Mouse (Mus musculus) midbrain, embryonic 16.5 days (tissue): ENCODE measurements around the gene Prim2. TPM values are rescaled to one million over a fixed set of nuclear protein-coding genes. Genes with fewer than 3 reads are reported as not detected.
A peak's percentile ranks its signal among the peaks of the same experiment; 100 is the strongest.

ENCODE experiments used
- ATAC-seq: fragments of 200-750 bp; cut with Nextera tagmentation; 2 replicates; pipeline ENCODE4 v1.8.0; 2017; ENCODE audit warnings: moderate TSS enrichment
- H3K27ac ChIP-seq: fragments of 300-500 bp; sonication (generic); 2 replicates; pipeline ENCODE4 v1.5.1; 2014; ENCODE audit warnings: mild to moderate bottlenecking, low read length, mixed read lengths
- H3K27me3 ChIP-seq: fragments of 300-500 bp; sonication (generic); 2 replicates; pipeline ENCODE4 v1.6.1; 2014; ENCODE audit warnings: low read depth, low read length, mixed read lengths; ENCODE audit not compliant: control insufficient read depth, insufficient read depth
- H3K36me3 ChIP-seq: fragments of 300-500 bp; sonication (generic); 2 replicates; pipeline ENCODE4 v1.6.1; 2014; ENCODE audit warnings: mild to moderate bottlenecking, low read length, moderate library complexity, mixed read lengths; ENCODE audit not compliant: control insufficient read depth, insufficient read depth
- H3K4me1 ChIP-seq: fragments of 300-500 bp; sonication (generic); 2 replicates; pipeline ENCODE4 v1.6.1; 2014; ENCODE audit warnings: mild to moderate bottlenecking, low read length, mixed read lengths; ENCODE audit not compliant: control insufficient read depth, insufficient read depth
- H3K4me2 ChIP-seq: fragments of 300-500 bp; sonication (generic); 2 replicates; pipeline ENCODE4 v1.6.1; 2014; ENCODE audit warnings: mild to moderate bottlenecking, low read length, mixed read lengths
- H3K4me3 ChIP-seq: fragments of 300-500 bp; sonication (generic); 2 replicates; pipeline ENCODE4 v1.5.1; 2014; ENCODE audit warnings: low read depth, mild to moderate bottlenecking, low read length, moderate library complexity, mixed read lengths
- H3K9ac ChIP-seq: fragments of 300-500 bp; sonication (generic); 2 replicates; pipeline ENCODE4 v1.6.1; 2014; ENCODE audit warnings: low read depth, low read length, mixed read lengths
- H3K9me3 ChIP-seq: fragments of 300-500 bp; sonication (generic); replicated peaks from 2 replicates; pipeline ENCODE4 v1.6.1; 2014; ENCODE audit warnings: mild to moderate bottlenecking, low read length, mixed read lengths; ENCODE audit not compliant: control insufficient read depth, poor library complexity, severe bottlenecking
- WGBS: fragments of 180-500 bp; shearing (Covaris S2); extraction: QIAGEN DNeasy Blood & Tissue Kit; methylation state at CpG from one replicate; pipeline ENCODE4 v1.1.7; 2014; 5-methylcytosine and 5-hydroxymethylcytosine counted together
- polyA plus RNA-seq: library from polyadenylated mRNA; unstranded; fragments of >200 nt; fragmentation: Nextera tagmentation; extraction: Ambion mirVana; gene quantifications from 2 replicates; pipeline ENCODE4 v1.2.1, GENCODE M21; 2015

Prim2 gene
- polyA plus RNA-seq, 1 experiment from 2014 or later = 21.4 TPM

DNA sequence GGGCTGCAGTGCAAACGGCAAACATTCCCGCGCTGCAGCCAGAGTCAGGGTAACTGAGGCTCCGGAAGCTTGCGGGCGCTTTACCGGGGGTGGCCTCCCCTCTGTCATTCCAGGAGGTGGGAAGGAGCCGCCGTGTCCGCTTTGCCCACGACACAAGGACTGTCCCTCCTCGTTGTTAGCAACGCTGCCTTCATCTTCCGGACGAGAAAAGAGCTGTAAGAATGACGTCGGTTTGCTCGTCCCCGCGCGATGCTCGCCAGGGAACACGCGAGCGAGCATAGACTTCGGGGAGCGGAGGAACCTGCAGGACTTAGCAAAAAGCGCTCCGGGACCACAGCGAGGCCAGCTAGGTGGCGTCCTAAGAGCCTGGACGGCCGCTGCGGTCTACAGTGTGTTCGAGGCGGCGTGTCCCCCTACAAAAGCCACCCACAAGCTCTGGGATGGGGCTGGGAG lies 595 bp upstream of the Prim2 start:
- no peaks in the 10 kb centered on the region for H3K27me3 ChIP-seq
- H3K4me1 ChIP-seq = 0 out of 2 replicates have a peak, but pooled peaks cover 6% of the 10 kb centered on the region
- ATAC-seq = peak; percentile 84
- H3K9ac ChIP-seq = peak overlapping the region; percentile 85
- WGBS = 0% methylated on average over 37 of the region's 37 CpGs
- peak overlapping the region; percentile 58 for H3K4me2 ChIP-seq
- no peaks in the 10 kb centered on the region for H3K9me3 ChIP-seq
- peak overlapping the region; percentile 65 for H3K4me3 ChIP-seq
- H3K27ac ChIP-seq = peak overlapping the region; percentile 93
- H3K36me3 ChIP-seq = no peaks in the 10 kb centered on the region

GRCm38 (mm10) chr1:33663605-33664117 lies 5.9 kb downstream of the Prim2 start:
- Histone ChIP-seq H3K9ac (no peak overlapping the region), H3K4me1 (0 out of 2 replicates have a peak, but pooled peaks cover 3% of the 10 kb centered on the region), H3K9me3 (no peaks in the 10 kb centered on the region), H3K27me3 (no peaks in the 10 kb centered on the region), H3K36me3 (no peaks in the 10 kb centered on the region; the same call in 1 of the 2 replicates), H3K4me3 (no peak overlapping the region), H3K4me2 (no peak overlapping the region), H3K27ac (no peak overlapping the region)
- ATAC-seq = no peak
- 91% methylated on average over 19 of the region's 19 CpGs for WGBS

GRCm38 (mm10) chr1:33663163-33663562 lies 6.4 kb downstream of the Prim2 start:
- H3K9me3 ChIP-seq = no peaks in the 10 kb centered on the region
- ATAC-seq = no peak
- H3K27me3 ChIP-seq = no peaks in the 10 kb centered on the region
- no peak overlapping the region for H3K9ac ChIP-seq
- no peak overlapping the region for H3K27ac ChIP-seq
- H3K4me3 ChIP-seq = no peak overlapping the region
- H3K4me1 ChIP-seq = no peaks in the 10 kb centered on the region
- H3K36me3 ChIP-seq = no peaks in the 10 kb centered on the region; the same call in 1 of the 2 replicates
- H3K4me2 ChIP-seq = no peak overlapping the region

DNA sequence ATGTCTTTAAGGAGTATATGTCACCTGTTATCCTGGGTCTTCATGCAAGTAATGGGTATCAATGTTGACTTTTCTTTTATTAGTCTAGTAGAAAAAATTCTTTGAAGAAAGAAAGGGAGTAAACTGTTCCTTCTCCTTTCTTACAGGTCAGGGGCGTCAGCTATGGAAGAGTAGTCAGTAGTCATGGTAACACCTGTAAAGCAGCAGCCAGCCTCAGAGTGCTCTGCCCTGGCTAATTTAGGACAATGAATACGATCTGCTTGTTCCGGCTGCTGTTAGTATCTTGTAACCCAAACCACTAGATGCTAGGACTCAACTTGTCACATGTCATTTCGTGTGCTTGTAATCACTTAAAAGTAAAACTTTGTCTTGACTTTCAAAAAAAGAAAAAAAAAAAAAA lies 11.3 kb downstream of the Prim2 start:
- Histone ChIP-seq H3K9me3 (no peaks in the 10 kb centered on the region), H3K9ac (no peak overlapping the region), H3K4me1 (no peaks in the 10 kb centered on the region), H3K27ac (no peak overlapping the region), H3K27me3 (no peaks in the 10 kb centered on the region), H3K36me3 (no peaks in the 10 kb centered on the region; the same call in 1 of the 2 replicates), H3K4me2 (no peak overlapping the region), H3K4me3 (no peak overlapping the region)
- no peak for ATAC-seq
- WGBS = 75% methylated on average over 4 of the region's 4 CpGs

DNA sequence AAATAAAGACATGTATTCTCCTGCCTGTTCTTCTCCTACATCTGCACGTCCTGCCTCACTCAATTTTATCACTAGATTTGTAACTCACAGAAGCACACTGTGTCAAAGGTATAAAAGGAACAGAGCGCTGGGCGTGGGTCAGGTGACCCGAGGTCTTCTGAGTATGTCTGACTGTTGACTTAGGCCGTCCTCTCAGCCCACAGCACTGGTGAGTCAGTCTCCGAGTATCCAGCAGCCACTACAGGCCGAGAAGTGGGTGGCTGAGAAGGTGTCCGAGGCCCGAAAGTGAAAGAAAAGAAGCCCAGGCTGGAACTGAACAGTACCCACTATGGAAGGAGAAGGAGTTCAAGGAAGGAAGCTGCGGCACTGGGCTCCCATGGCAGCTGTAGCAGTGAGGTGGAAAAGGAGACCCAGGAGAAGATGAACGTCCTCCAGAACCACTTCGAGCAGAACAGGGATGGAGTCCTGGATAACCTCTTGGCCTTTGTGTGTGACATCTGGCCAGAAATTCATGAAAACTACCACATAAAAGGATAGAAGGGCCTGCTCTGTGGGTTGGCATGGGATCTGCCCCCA lies 11.9 kb downstream of the Prim2 start:
- H3K36me3 ChIP-seq = no peaks in the 10 kb centered on the region; the same call in 1 of the 2 replicates
- H3K4me1 ChIP-seq = no peaks in the 10 kb centered on the region
- no peak for ATAC-seq
- WGBS = 90% methylated on average over 12 of the region's 12 CpGs
- H3K4me3 ChIP-seq = no peak overlapping the region
- H3K27ac ChIP-seq = no peak overlapping the region
- H3K27me3 ChIP-seq = no peaks in the 10 kb centered on the region
- H3K9ac ChIP-seq = no peak overlapping the region
- no peaks in the 10 kb centered on the region for H3K9me3 ChIP-seq
- H3K4me2 ChIP-seq = no peak overlapping the region

DNA sequence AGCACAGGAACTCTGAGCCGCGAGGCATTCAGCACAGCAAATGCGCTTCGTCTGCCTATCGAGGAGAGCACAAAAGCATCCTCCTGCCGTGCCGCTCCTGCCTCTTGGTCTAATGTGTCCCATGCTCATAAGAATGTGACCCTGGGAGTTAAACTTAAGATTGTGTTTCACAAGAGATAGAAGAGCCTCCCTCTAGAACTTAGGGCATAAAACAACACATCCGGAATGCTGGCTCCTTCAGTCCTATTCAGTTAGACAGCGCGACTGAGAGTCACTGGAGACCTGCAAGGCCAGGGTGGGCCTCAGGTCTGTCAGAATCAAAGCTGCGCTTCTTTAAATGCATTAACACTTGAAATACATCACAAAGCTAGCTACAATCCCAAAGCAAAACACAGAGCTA lies 18.7 kb downstream of the Prim2 start:
- Histone ChIP-seq H3K36me3 (peaks cover 3% of the 10 kb centered on the region; the same call in 1 of the 2 replicates), H3K27me3 (no peaks in the 10 kb centered on the region), H3K4me3 (no peak overlapping the region), H3K4me2 (no peak overlapping the region), H3K9me3 (no peaks in the 10 kb centered on the region), H3K27ac (no peak overlapping the region), H3K4me1 (no peaks in the 10 kb centered on the region), H3K9ac (no peak overlapping the region)
- WGBS = 88% methylated on average over 11 of the region's 11 CpGs
- ATAC-seq = no peak

- Histone ChIP-seq H3K4me2 (no peak overlapping the region), H3K36me3 (peaks cover 3% of the 10 kb centered on the region; the same call in 1 of the 2 replicates), H3K27me3 (no peaks in the 10 kb centered on the region), H3K9ac (no peak overlapping the region), H3K9me3 (no peaks in the 10 kb centered on the region), H3K27ac (no peak overlapping the region), H3K4me3 (no peak overlapping the region), H3K4me1 (no peaks in the 10 kb centered on the region)
- ATAC-seq = no peak
- WGBS = 97% methylated on average over 9 of the region's 9 CpGs
Observed at GRCm38 (mm10) chr1:33649534-33650108, 20.0 kb downstream of the Prim2 start.

DNA sequence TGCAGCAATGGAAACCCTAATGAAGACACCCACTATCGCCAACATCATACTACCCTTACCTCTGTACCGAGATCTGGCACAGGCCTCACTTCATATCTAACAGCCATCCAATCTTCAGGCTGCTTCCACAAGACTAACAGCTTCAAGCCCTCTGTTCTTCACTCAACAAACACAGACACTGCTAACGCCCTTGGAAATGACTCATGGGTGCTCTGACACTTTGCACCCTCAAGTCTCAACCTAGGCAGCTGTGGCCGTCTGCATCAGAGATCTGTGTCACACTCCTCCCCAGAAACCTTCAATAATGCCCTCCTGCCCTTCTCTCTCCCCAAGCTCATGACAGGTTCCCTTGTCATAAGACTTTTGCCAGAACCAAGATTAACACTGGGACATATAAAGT lies 20.6 kb downstream of the Prim2 start:
- WGBS = 92% methylated on average over 4 of the region's 4 CpGs
- H3K9ac ChIP-seq = no peak overlapping the region

DNA sequence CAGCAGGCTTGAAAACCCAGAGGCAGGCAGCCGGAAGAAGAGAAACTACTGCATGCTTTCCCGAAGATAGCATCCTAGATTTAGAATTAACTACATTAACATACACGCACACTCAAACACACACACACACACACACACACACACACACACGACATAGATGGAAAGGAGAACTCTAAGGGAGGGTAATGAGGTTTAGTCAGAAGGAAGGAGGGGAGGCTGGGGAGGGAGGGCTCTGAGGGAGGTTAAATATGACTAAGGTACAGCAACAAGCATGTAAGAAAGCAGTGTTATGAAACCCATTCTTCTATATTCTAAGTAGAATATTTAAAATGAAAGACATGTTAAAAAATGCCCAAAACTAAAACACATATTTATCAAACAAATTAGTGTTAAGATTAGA lies 21.9 kb downstream of the Prim2 start:
- H3K27ac ChIP-seq = no peak overlapping the region
- no peak overlapping the region for H3K9ac ChIP-seq
- no peak overlapping the region for H3K4me3 ChIP-seq
- 75% methylated on average over 4 of the region's 4 CpGs for WGBS
- H3K36me3 ChIP-seq = peaks cover 3% of the 10 kb centered on the region; the same call in 1 of the 2 replicates
- H3K9me3 ChIP-seq = no peaks in the 10 kb centered on the region
- H3K4me1 ChIP-seq = no peaks in the 10 kb centered on the region
- H3K4me2 ChIP-seq = no peak overlapping the region
- no peak for ATAC-seq
- no peaks in the 10 kb centered on the region for H3K27me3 ChIP-seq

More for the DNA sequence above, 20.6 kb downstream of the Prim2 start:
- no peak for ATAC-seq
- H3K4me2 ChIP-seq = no peak overlapping the region
- H3K36me3 ChIP-seq = peaks cover 3% of the 10 kb centered on the region; the same call in 1 of the 2 replicates
- no peaks in the 10 kb centered on the region for H3K27me3 ChIP-seq
- H3K4me1 ChIP-seq = no peaks in the 10 kb centered on the region
- H3K27ac ChIP-seq = no peak overlapping the region
- H3K9me3 ChIP-seq = no peaks in the 10 kb centered on the region
- no peak overlapping the region for H3K4me3 ChIP-seq
